Mouse (Mus musculus) midbrain, embryonic 13.5 days (tissue): ENCODE measurements around the gene Dnah8. TPM values are rescaled to one million over a fixed set of nuclear protein-coding genes. Genes with fewer than 3 reads are reported as not detected.
A peak's percentile ranks its signal among the peaks of the same experiment; 100 is the strongest.

Experiments used
- ATAC-seq: fragments of 200-750 bp; cut with Nextera tagmentation; 2 replicates; pipeline ENCODE4 v1.8.0; 2017; ENCODE audit warnings: mild to moderate bottlenecking, moderate TSS enrichment, moderate library complexity
- H3K27ac ChIP-seq: fragments of 300-500 bp; sonication (generic); 2 replicates; pipeline ENCODE4 v1.5.1; 2015; ENCODE audit warnings: inconsistent platforms, mild to moderate bottlenecking, moderate library complexity
- H3K27me3 ChIP-seq: fragments of 300-500 bp; sonication (generic); 2 replicates; pipeline ENCODE4 v1.6.1; 2015; ENCODE audit warnings: mild to moderate bottlenecking, inconsistent platforms
- H3K36me3 ChIP-seq: fragments of 300-500 bp; sonication (generic); 2 replicates; pipeline ENCODE4 v1.6.1; 2015; ENCODE audit warnings: mild to moderate bottlenecking, inconsistent platforms
- H3K4me1 ChIP-seq: fragments of 300-500 bp; sonication (generic); replicated peaks from 2 replicates; pipeline ENCODE4 v1.6.1; 2015; ENCODE audit warnings: inconsistent platforms
- H3K4me2 ChIP-seq: fragments of 300-500 bp; sonication (generic); replicated peaks from 2 replicates; pipeline ENCODE4 v1.6.1; 2015; ENCODE audit warnings: moderate library complexity, mild to moderate bottlenecking, inconsistent platforms
- H3K4me3 ChIP-seq: fragments of 300-500 bp; sonication (generic); replicated peaks from 2 replicates; pipeline ENCODE4 v1.5.1; 2015; ENCODE audit warnings: mild to moderate bottlenecking, inconsistent platforms
- H3K9ac ChIP-seq: fragments of 300-500 bp; sonication (generic); replicated peaks from 2 replicates; pipeline ENCODE4 v1.6.1; 2015; ENCODE audit warnings: mild to moderate bottlenecking, inconsistent platforms
- H3K9me3 ChIP-seq: fragments of 300-500 bp; sonication (generic); 2 replicates; pipeline ENCODE4 v1.6.1; 2016; ENCODE audit warnings: mild to moderate bottlenecking, inconsistent platforms
- WGBS: fragments of 180-500 bp; shearing (Covaris S2); methylation state at CpG from one replicate; pipeline ENCODE4 v1.1.7; 2015; 5-methylcytosine and 5-hydroxymethylcytosine counted together
- polyA plus RNA-seq: library from polyadenylated mRNA; unstranded; fragments of >200 nt; fragmentation: Nextera tagmentation; extraction: Ambion mirVana; gene quantifications from 2 replicates; pipeline ENCODE4 v1.2.1, GENCODE M21; 2015

Gene Dnah8
- polyA plus RNA-seq, 1 experiment from 2014 or later = 2.2 TPM

GRCm38 (mm10) chr17:30844321-30844791 is 220.2 kb downstream of the Dnah8 start:
- no peaks in the 10 kb centered on the region for H3K36me3 ChIP-seq
- no peaks in the 10 kb centered on the region for H3K9me3 ChIP-seq
- no peaks in the 10 kb centered on the region for H3K27me3 ChIP-seq
- no peak overlapping the region for H3K4me2 ChIP-seq
- peaks cover 9% of the 10 kb centered on the region for H3K4me1 ChIP-seq
- no peak overlapping the region for H3K9ac ChIP-seq
- ATAC-seq = no peak
- 61% methylated on average over 9 of the region's 9 CpGs for WGBS
- no peak overlapping the region for H3K4me3 ChIP-seq
- no peak overlapping the region for H3K27ac ChIP-seq

- Histone ChIP-seq H3K36me3 (no peaks in the 10 kb centered on the region), H3K9ac (no peak overlapping the region), H3K27ac (no peak overlapping the region), H3K4me2 (no peak overlapping the region), H3K9me3 (no peaks in the 10 kb centered on the region), H3K27me3 (no peaks in the 10 kb centered on the region), H3K4me3 (no peak overlapping the region), H3K4me1 (no peaks in the 10 kb centered on the region)
- WGBS = 94% methylated on average over 7 of the region's 7 CpGs
- no peak for ATAC-seq
These were observed 223.3 kb downstream of the Dnah8 start for GRCm38 (mm10) chr17:30847498-30847897.

GRCm38 (mm10) chr17:30848086-30848485 is 223.9 kb downstream of the Dnah8 start:
- Histone ChIP-seq H3K4me2 (no peak overlapping the region), H3K9ac (no peak overlapping the region), H3K27ac (no peak overlapping the region), H3K36me3 (no peaks in the 10 kb centered on the region), H3K9me3 (no peaks in the 10 kb centered on the region), H3K4me1 (no peaks in the 10 kb centered on the region), H3K27me3 (no peaks in the 10 kb centered on the region), H3K4me3 (no peak overlapping the region)
- WGBS = 91% methylated on average over 5 of the region's 5 CpGs
- no peak for ATAC-seq

GRCm38 (mm10) chr17:30848804-30849203 is 224.7 kb downstream of the Dnah8 start:
- Histone ChIP-seq H3K27ac (no peak overlapping the region), H3K4me1 (no peaks in the 10 kb centered on the region), H3K9ac (no peak overlapping the region), H3K27me3 (no peaks in the 10 kb centered on the region), H3K36me3 (no peaks in the 10 kb centered on the region), H3K4me2 (no peak overlapping the region), H3K9me3 (no peaks in the 10 kb centered on the region), H3K4me3 (no peak overlapping the region)
- WGBS = 95% methylated on average over 6 of the region's 6 CpGs
- no peak for ATAC-seq

GRCm38 (mm10) chr17:30849813-30850212 is 225.7 kb downstream of the Dnah8 start:
- Histone ChIP-seq H3K4me2 (no peak overlapping the region), H3K9ac (no peak overlapping the region), H3K27me3 (no peaks in the 10 kb centered on the region), H3K36me3 (no peaks in the 10 kb centered on the region), H3K4me1 (no peaks in the 10 kb centered on the region), H3K4me3 (no peak overlapping the region), H3K9me3 (no peaks in the 10 kb centered on the region), H3K27ac (no peak overlapping the region)
- no peak for ATAC-seq
- 95% methylated on average over 12 of the region's 12 CpGs for WGBS

GRCm38 (mm10) chr17:30852345-30852744 is 228.2 kb downstream of the Dnah8 start:
- H3K36me3 ChIP-seq = no peaks in the 10 kb centered on the region
- no peak overlapping the region for H3K9ac ChIP-seq
- no peak for ATAC-seq
- H3K27me3 ChIP-seq = no peaks in the 10 kb centered on the region
- H3K9me3 ChIP-seq = no peaks in the 10 kb centered on the region
- H3K4me3 ChIP-seq = no peak overlapping the region
- H3K4me1 ChIP-seq = no peaks in the 10 kb centered on the region
- no peak overlapping the region for H3K27ac ChIP-seq
- no peak overlapping the region for H3K4me2 ChIP-seq

- Histone ChIP-seq H3K36me3 (no peaks in the 10 kb centered on the region), H3K4me1 (peaks cover 24% of the 10 kb centered on the region), H3K4me2 (no peak overlapping the region), H3K4me3 (no peak overlapping the region), H3K27ac (no peak overlapping the region), H3K9me3 (no peaks in the 10 kb centered on the region), H3K27me3 (no peaks in the 10 kb centered on the region), H3K9ac (no peak overlapping the region)
- no peak for ATAC-seq
- WGBS = 82% methylated on average over 5 of the region's 5 CpGs
These were observed 233.2 kb downstream of the Dnah8 start for GRCm38 (mm10) chr17:30857347-30857746.

- H3K4me1 ChIP-seq = peaks cover 26% of the 10 kb centered on the region
- no peak for ATAC-seq
- 69% methylated on average over 11 of the region's 11 CpGs for WGBS
These were observed 234.6 kb downstream of the Dnah8 start for GRCm38 (mm10) chr17:30858586-30859259.

GRCm38 (mm10) chr17:30859989-30860585 is 235.9 kb downstream of the Dnah8 start:
- H3K4me2 ChIP-seq = no peak overlapping the region
- H3K9me3 ChIP-seq = no peaks in the 10 kb centered on the region
- H3K27ac ChIP-seq = peak overlapping the region; percentile 72
- H3K4me3 ChIP-seq = no peak overlapping the region
- peak; percentile 67 for ATAC-seq
- H3K4me1 ChIP-seq = peaks cover 36% of the 10 kb centered on the region
- WGBS = 22% methylated on average over 10 of the region's 10 CpGs
- no peaks in the 10 kb centered on the region for H3K36me3 ChIP-seq
- no peaks in the 10 kb centered on the region for H3K27me3 ChIP-seq
- H3K9ac ChIP-seq = no peak overlapping the region

More at GRCm38 (mm10) chr17:30858586-30859259, 234.6 kb downstream of the Dnah8 start:
- Histone ChIP-seq H3K27ac (no peak overlapping the region), H3K27me3 (no peaks in the 10 kb centered on the region), H3K4me2 (no peak overlapping the region), H3K36me3 (no peaks in the 10 kb centered on the region), H3K9ac (no peak overlapping the region), H3K9me3 (no peaks in the 10 kb centered on the region), H3K4me3 (no peak overlapping the region)

- Histone ChIP-seq H3K27ac (peak overlapping the region; percentile 72), H3K9me3 (no peaks in the 10 kb centered on the region), H3K36me3 (no peaks in the 10 kb centered on the region), H3K4me1 (peaks cover 36% of the 10 kb centered on the region), H3K4me3 (no peak overlapping the region), H3K9ac (no peak overlapping the region), H3K27me3 (no peaks in the 10 kb centered on the region), H3K4me2 (no peak overlapping the region)
- 56% methylated on average over 7 of the region's 7 CpGs for WGBS
- no peak for ATAC-seq
These were observed 236.5 kb downstream of the Dnah8 start for GRCm38 (mm10) chr17:30860606-30861005.

GRCm38 (mm10) chr17:30866281-30866680 is 242.1 kb downstream of the Dnah8 start:
- Histone ChIP-seq H3K4me1 (peaks cover 22% of the 10 kb centered on the region), H3K4me2 (no peak overlapping the region), H3K27me3 (no peaks in the 10 kb centered on the region), H3K27ac (no peak overlapping the region), H3K4me3 (no peak overlapping the region), H3K9ac (no peak overlapping the region), H3K9me3 (no peaks in the 10 kb centered on the region), H3K36me3 (no peaks in the 10 kb centered on the region)
- WGBS = 63% methylated on average over 8 of the region's 8 CpGs
- no peak for ATAC-seq

- Histone ChIP-seq H3K4me1 (peaks cover 18% of the 10 kb centered on the region), H3K4me2 (no peak overlapping the region), H3K9ac (no peak overlapping the region), H3K36me3 (no peaks in the 10 kb centered on the region), H3K9me3 (no peaks in the 10 kb centered on the region), H3K27me3 (no peaks in the 10 kb centered on the region), H3K27ac (no peak overlapping the region), H3K4me3 (no peak overlapping the region)
- 80% methylated on average over 9 of the region's 9 CpGs for WGBS
- no peak for ATAC-seq
These were observed 242.8 kb downstream of the Dnah8 start for GRCm38 (mm10) chr17:30866966-30867365.
